Mouse (Mus musculus) CH12.LX (cell line): ENCODE data around the gene Kcnj1.

Experiments used
- BHLHE40 ChIP-seq: IDR thresholded peaks from 2 replicates; pipeline ENCODE4 v1.6.1; 2011; ENCODE audit warnings: mild to moderate bottlenecking, low read depth, low read length, improper control_type of control experiment
- CTCF ChIP-seq, 2 experiments: IDR thresholded peaks in 1 of 2; conservative IDR thresholded peaks in 1 of 2; 2 replicates each; pipeline ENCODE4 v1.5.1; 2011 to 2012; ENCODE audit warnings: low read depth in 2 of 2, low read length in 2 of 2, improper control_type of control experiment in 1 of 2, inconsistent platforms in 1 of 2, mild to moderate bottlenecking in 1 of 2, moderate library complexity in 1 of 2
- EP300 ChIP-seq: IDR thresholded peaks from 2 replicates; pipeline ENCODE4 v1.6.1; 2011; ENCODE audit warnings: low read length, improper control_type of control experiment
- MAFK ChIP-seq: IDR thresholded peaks from 2 replicates; pipeline ENCODE4 v1.6.1; 2011; ENCODE audit warnings: low read length, improper control_type of control experiment; ENCODE audit not compliant: insufficient replicate concordance
- NELFE ChIP-seq: IDR thresholded peaks from 2 replicates; pipeline ENCODE4 v1.6.1; 2011; ENCODE audit warnings: low read depth, low read length, improper control_type of control experiment
- NRF1 ChIP-seq: IDR thresholded peaks from 2 replicates; pipeline ENCODE4 v1.6.1; 2014; ENCODE audit warnings: low read depth, mild to moderate bottlenecking, inconsistent platforms, low read length, improper control_type of control experiment, moderate library complexity
- POLR2A ChIP-seq: IDR thresholded peaks from 2 replicates; pipeline ENCODE4 v1.6.1; 2011; ENCODE audit warnings: low read depth, mild to moderate bottlenecking, improper control_type of control experiment, low read length
- ZNF384 ChIP-seq: IDR thresholded peaks from 2 replicates; pipeline ENCODE4 v1.6.1; 2012; ENCODE audit warnings: low read depth, low read length, improper control_type of control experiment, inconsistent platforms

DNA sequence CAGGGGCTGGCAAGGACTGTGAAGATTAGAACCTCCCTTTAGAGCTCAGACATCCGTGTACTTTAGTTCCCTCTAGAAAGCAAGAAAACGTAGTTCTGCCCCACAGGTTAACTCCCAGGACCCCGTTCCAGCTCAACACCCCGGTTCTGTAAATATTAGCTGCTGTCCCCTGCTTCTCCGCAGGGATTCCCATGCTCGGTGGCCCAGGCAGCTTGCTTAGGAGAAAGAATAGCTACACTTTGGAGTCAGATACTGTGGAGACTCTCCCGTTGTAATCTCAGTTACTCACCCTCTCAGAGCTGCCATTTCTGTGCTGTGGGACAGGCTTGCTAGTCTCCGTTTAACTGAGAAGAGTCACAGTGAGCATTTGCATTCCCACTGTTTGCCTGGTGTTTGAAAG, 29.4 kb upstream of the Kcnj1 start:
- TF ChIP-seq NRF1 (no peak), BHLHE40 (no peak), NELFE (no peak), CTCF (conservative IDR thresholded peaks at IDR 0.05 in 1 of 2, IDR thresholded peaks at IDR 0.05 in 1 of 2; ENCODE audit: low read depth in 2 of 2, low read length in 2 of 2) (no peak), EP300 (no peak), ZNF384 (no peak), POLR2A (no peak), MAFK (no peak)
